Mouse (Mus musculus) liver, embryonic 14.5 days (tissue): ENCODE measurements around the gene Borcs6.

Source experiments
- CTCF ChIP-seq: IDR thresholded peaks from 2 replicates; pipeline ENCODE4 v1.5.1; 2016; ENCODE audit warnings: antibody characterized with exemption, low read depth, control low read depth
- EP300 ChIP-seq: IDR thresholded peaks from 2 replicates; pipeline ENCODE4 v1.6.1; 2016; ENCODE audit warnings: antibody characterized with exemption, low read depth

DNA sequence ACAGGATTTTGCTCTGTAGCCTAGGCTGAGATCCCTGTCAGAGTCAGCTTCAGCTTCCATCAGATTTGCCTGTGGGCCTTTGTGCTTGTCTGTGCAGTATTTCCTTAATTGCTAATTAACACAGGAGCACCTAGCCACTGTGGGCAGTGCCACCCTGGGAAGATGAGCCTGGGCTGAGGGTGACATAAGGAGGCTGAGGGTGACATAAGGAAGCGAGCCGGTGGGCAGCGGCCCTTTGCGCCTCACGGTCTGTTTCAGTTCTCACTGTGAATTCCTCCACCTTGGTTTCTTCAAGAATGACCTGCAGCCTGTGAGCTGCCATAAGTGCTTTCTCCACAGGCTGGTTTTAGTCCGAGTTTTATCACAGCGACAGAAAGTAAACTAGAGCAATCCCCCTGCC is 22.1 kb downstream of the Borcs6 start:
- TF ChIP-seq EP300: no peak
- TF ChIP-seq CTCF: no peak
